Mouse (Mus musculus) thymus, adult 2 months (tissue): ENCODE results near the gene Ankrd9.

Experiments used
- CTCF ChIP-seq: fragments of 200-500 bp; IDR thresholded peaks from 2 replicates; pipeline ENCODE4 v1.5.1; 2012; ENCODE audit warnings: mild to moderate bottlenecking, control low read depth, low read length, moderate library complexity, borderline replicate concordance; ENCODE audit not compliant: control insufficient read depth, poor library complexity, insufficient read depth; ENCODE audit errors: extremely low read depth
- POLR2A ChIP-seq: fragments of 200-500 bp; IDR thresholded peaks from 2 replicates; pipeline ENCODE4 v1.6.1; 2012; ENCODE audit warnings: mild to moderate bottlenecking, low read length, control low read depth, moderate library complexity; ENCODE audit not compliant: control insufficient read depth, poor library complexity, insufficient read depth; ENCODE audit errors: extremely low read depth

DNA sequence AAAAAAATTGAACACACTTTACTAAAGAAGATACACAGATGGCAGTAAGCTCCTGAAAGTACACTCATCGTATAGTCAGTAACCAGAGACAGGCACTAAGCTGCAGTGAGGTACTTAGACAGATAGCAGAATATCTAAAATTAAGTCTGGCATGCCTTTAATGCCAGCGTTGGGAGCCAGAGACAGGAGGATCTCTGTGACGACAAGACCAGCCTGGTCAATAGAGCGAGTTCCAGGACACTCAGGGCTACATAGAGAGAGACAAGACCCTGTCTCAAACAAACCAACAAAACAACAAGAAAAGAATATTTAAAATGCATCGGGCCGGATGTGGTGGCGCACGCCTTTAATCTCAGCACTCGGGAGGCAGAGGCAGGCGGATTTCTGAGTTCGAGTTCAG, 19.3 kb upstream of the Ankrd9 start:
- TF ChIP-seq CTCF (no peak), POLR2A (no peak)
